Mouse (Mus musculus) forebrain, embryonic 15.5 days (tissue): Measurements from ENCODE around the gene Trim38. TPM values are rescaled to one million over a fixed set of nuclear protein-coding genes. Genes with fewer than 3 reads are reported as not detected.
"Not testable (repeated sequence)": the region's sequence is repeated elsewhere in the genome, so short reads cannot be mapped to it uniquely, and the experiment has no call there.

Experiments used
- ATAC-seq: fragments of 200-750 bp; cut with Nextera tagmentation; replicated peaks from 2 replicates; pipeline ENCODE4 v1.8.0; 2017; ENCODE audit warnings: mild to moderate bottlenecking, moderate TSS enrichment, moderate library complexity
- H3K27ac ChIP-seq: fragments of 300-500 bp; sonication (generic); replicated peaks from 2 replicates; pipeline ENCODE4 v1.5.1; 2015; ENCODE audit warnings: mild to moderate bottlenecking, inconsistent platforms
- H3K27me3 ChIP-seq: fragments of 300-500 bp; sonication (generic); 2 replicates; pipeline ENCODE4 v1.6.1; 2015; ENCODE audit warnings: inconsistent platforms
- H3K36me3 ChIP-seq: fragments of 300-500 bp; sonication (generic); 2 replicates; pipeline ENCODE4 v1.6.1; 2015; ENCODE audit warnings: mild to moderate bottlenecking, inconsistent platforms
- H3K4me1 ChIP-seq: fragments of 300-500 bp; sonication (generic); 2 replicates; pipeline ENCODE4 v1.6.1; 2015; ENCODE audit warnings: inconsistent platforms
- H3K4me2 ChIP-seq: fragments of 300-500 bp; sonication (generic); replicated peaks from 2 replicates; pipeline ENCODE4 v1.6.1; 2015; ENCODE audit warnings: mild to moderate bottlenecking, inconsistent platforms
- H3K4me3 ChIP-seq: fragments of 300-500 bp; sonication (generic); 2 replicates; pipeline ENCODE4 v1.5.1; 2015; ENCODE audit warnings: mild to moderate bottlenecking, inconsistent platforms
- H3K9ac ChIP-seq: fragments of 300-500 bp; sonication (generic); replicated peaks from 2 replicates; pipeline ENCODE4 v1.6.1; 2015; ENCODE audit warnings: mild to moderate bottlenecking, inconsistent platforms
- H3K9me3 ChIP-seq: fragments of 300-500 bp; sonication (generic); 2 replicates; pipeline ENCODE4 v1.6.1; 2016; ENCODE audit warnings: inconsistent platforms
- WGBS: fragments of 180-500 bp; shearing (Covaris S2); methylation state at CpG from one replicate; pipeline ENCODE4 v1.1.7; 2015; ENCODE audit warnings: mixed read lengths; 5-methylcytosine and 5-hydroxymethylcytosine counted together
- polyA plus RNA-seq: library from polyadenylated mRNA; unstranded; fragments of >200 nt; fragmentation: Nextera tagmentation; extraction: Ambion mirVana; gene quantifications from 2 replicates; pipeline ENCODE4 v1.2.1, GENCODE M21; 2015

Trim38 gene
- polyA plus RNA-seq, 1 experiment from 2014 or later = 0.11 TPM

- Histone ChIP-seq H3K36me3 (no peaks in the 10 kb centered on the region), H3K27me3 (no peaks in the 10 kb centered on the region), H3K27ac (peak overlapping the region; percentile 96), H3K4me1 (peaks cover 30% of the 10 kb centered on the region), H3K4me3 (peak overlapping the region; percentile 54), H3K9me3 (no peaks in the 10 kb centered on the region), H3K9ac (peak overlapping the region; percentile 77), H3K4me2 (peak overlapping the region; percentile 100)
- 1% methylated on average over 14 of the region's 14 CpGs for WGBS
- no peak for ATAC-seq
Measured at GRCm38 (mm10) chr13:23739922-23740252, 29.8 kb upstream of the Trim38 start.

GRCm38 (mm10) chr13:23740256-23740840, 29.4 kb upstream of the Trim38 start:
- 33% methylated on average over 13 of the region's 13 CpGs for WGBS

GRCm38 (mm10) chr13:23740910-23741309, 28.8 kb upstream of the Trim38 start:
- H3K36me3 ChIP-seq = no peaks in the 10 kb centered on the region
- H3K9me3 ChIP-seq = no peaks in the 10 kb centered on the region
- no peak overlapping the region for H3K4me3 ChIP-seq
- ATAC-seq = no peak
- peaks cover 33% of the 10 kb centered on the region for H3K4me1 ChIP-seq
- H3K4me2 ChIP-seq = no peak overlapping the region
- WGBS = 67% methylated on average over 5 of the region's 5 CpGs
- no peak overlapping the region for H3K9ac ChIP-seq
- no peaks in the 10 kb centered on the region for H3K27me3 ChIP-seq
- H3K27ac ChIP-seq = no peak overlapping the region

More at GRCm38 (mm10) chr13:23740256-23740840, 29.4 kb upstream of the Trim38 start:
- peak overlapping the region; percentile 77 for H3K9ac ChIP-seq
- peak overlapping the region; percentile 96 for H3K27ac ChIP-seq
- ATAC-seq = no peak
- no peaks in the 10 kb centered on the region for H3K9me3 ChIP-seq
- H3K27me3 ChIP-seq = no peaks in the 10 kb centered on the region
- H3K4me3 ChIP-seq = peak overlapping the region; percentile 54
- peak overlapping the region; percentile 100 for H3K4me2 ChIP-seq
- no peaks in the 10 kb centered on the region for H3K36me3 ChIP-seq
- H3K4me1 ChIP-seq = peaks cover 30% of the 10 kb centered on the region

- no peak for ATAC-seq
- Histone ChIP-seq H3K27me3 (no peaks in the 10 kb centered on the region), H3K9ac (no peak overlapping the region), H3K4me3 (no peak overlapping the region), H3K9me3 (no peaks in the 10 kb centered on the region), H3K4me2 (no peak overlapping the region), H3K36me3 (no peaks in the 10 kb centered on the region), H3K4me1 (peaks cover 34% of the 10 kb centered on the region), H3K27ac (no peak overlapping the region)
Measured at GRCm38 (mm10) chr13:23742007-23742406, 27.7 kb upstream of the Trim38 start.

- ATAC-seq = no peak
- H3K36me3 ChIP-seq = no peaks in the 10 kb centered on the region
- no peak overlapping the region for H3K4me2 ChIP-seq
- no peaks in the 10 kb centered on the region for H3K9me3 ChIP-seq
- H3K9ac ChIP-seq = no peak overlapping the region
- no peaks in the 10 kb centered on the region for H3K27me3 ChIP-seq
- H3K4me3 ChIP-seq = no peak overlapping the region
- H3K4me1 ChIP-seq = peaks cover 41% of the 10 kb centered on the region
- WGBS = 86% methylated on average over 5 of the region's 5 CpGs
- no peak overlapping the region for H3K27ac ChIP-seq
Measured at GRCm38 (mm10) chr13:23743215-23743614, 26.5 kb upstream of the Trim38 start.

- Histone ChIP-seq H3K4me3 (peak overlapping the region; percentile 51; the same call in 1 of the 2 replicates), H3K36me3 (no peaks in the 10 kb centered on the region), H3K27ac (peak overlapping the region; percentile 67; the same call in 1 of the 2 replicates), H3K9ac (no peak overlapping the region), H3K4me2 (peak overlapping the region; percentile 80), H3K9me3 (no peaks in the 10 kb centered on the region), H3K4me1 (peaks cover 44% of the 10 kb centered on the region), H3K27me3 (no peaks in the 10 kb centered on the region)
- 30% methylated on average over 4 of the region's 4 CpGs for WGBS
- no peak for ATAC-seq
Measured at GRCm38 (mm10) chr13:23743963-23744362, 25.8 kb upstream of the Trim38 start.

GRCm38 (mm10) chr13:23744421-23745380, 25.0 kb upstream of the Trim38 start:
- H3K36me3 ChIP-seq = no peaks in the 10 kb centered on the region
- ATAC-seq = no peak
- H3K27me3 ChIP-seq = no peaks in the 10 kb centered on the region
- H3K4me2 ChIP-seq = peak overlapping the region; percentile 80
- no peaks in the 10 kb centered on the region for H3K9me3 ChIP-seq
- WGBS = 2% methylated on average over 17 of the region's 36 CpGs
- peak overlapping the region; percentile 51 for H3K4me3 ChIP-seq
- H3K9ac ChIP-seq = 0 out of 2 replicates have a peak overlapping the region, but pooled peaks have one; percentile 24
- H3K4me1 ChIP-seq = peaks cover 39% of the 10 kb centered on the region
- peak overlapping the region; percentile 67 for H3K27ac ChIP-seq

GRCm38 (mm10) chr13:23745381-23746161, 24.1 kb upstream of the Trim38 start, which contains the start of gene Hist1h3c:
Hist1h3c (minus strand) TSS chr13:23745602.
- peak within 1 kb of the TSS; percentile 99 for H3K27ac ChIP-seq
- no peaks in the 10 kb centered on the region for H3K36me3 ChIP-seq
- ATAC-seq = peak; percentile 76
- H3K4me1 ChIP-seq = peaks cover 33% of the 10 kb centered on the region
- peak within 1 kb of the TSS; percentile 80 for H3K4me2 ChIP-seq
- H3K9ac ChIP-seq = peak within 1 kb of the TSS; percentile 60
- H3K4me3 ChIP-seq = peak within 1 kb of the TSS; percentile 51
- H3K27me3 ChIP-seq = no peaks in the 10 kb centered on the region
- WGBS = 1% methylated on average over 28 of the region's 28 CpGs
- H3K9me3 ChIP-seq = no peaks in the 10 kb centered on the region

- H3K27me3 ChIP-seq, H3K9me3 ChIP-seq, H3K36me3 ChIP-seq: not testable (repeated sequence)
- Histone ChIP-seq H3K4me1 (peaks cover 30% of the 10 kb centered on the region), H3K9ac (peak within 1 kb of the TSS; percentile 60), H3K27ac (peak within 1 kb of the TSS; percentile 99), H3K4me2 (peak within 1 kb of the TSS; percentile 80), H3K4me3 (peak within 1 kb of the TSS; percentile 51)
- ATAC-seq = peak; percentile 95
- WGBS = under 1% methylated on average over 42 of the region's 58 CpGs
Measured at GRCm38 (mm10) chr13:23746201-23747080, 23.3 kb upstream of the Trim38 start, which contains the start of gene Hist1h2bb. Hist1h2bb (plus strand) TSS chr13:23746734.

GRCm38 (mm10) chr13:23747081-23747891, 22.4 kb upstream of the Trim38 start:
- H3K27me3 ChIP-seq = no peaks in the 10 kb centered on the region
- H3K4me2 ChIP-seq = peak overlapping the region; percentile 80
- no peaks in the 10 kb centered on the region for H3K36me3 ChIP-seq
- H3K4me3 ChIP-seq = peak overlapping the region; percentile 51
- no peaks in the 10 kb centered on the region for H3K9me3 ChIP-seq
- WGBS = 1% methylated on average over 13 of the region's 13 CpGs
- peaks cover 34% of the 10 kb centered on the region for H3K4me1 ChIP-seq
- peak overlapping the region; percentile 47 for H3K9ac ChIP-seq
- ATAC-seq = peak; percentile 13
- H3K27ac ChIP-seq = peak overlapping the region; percentile 99
